Mouse (Mus musculus): ENCODE data around the gene Cd151. TPM values are rescaled to one million over a fixed set of nuclear protein-coding genes. Genes with fewer than 3 reads are reported as not detected.
A peak's percentile ranks its signal among the peaks of the same experiment; 100 is the strongest.

The Cd151 gene
- polyA plus RNA-seq, 1 experiment from 2014 or later: 57.9 TPM

DNA sequence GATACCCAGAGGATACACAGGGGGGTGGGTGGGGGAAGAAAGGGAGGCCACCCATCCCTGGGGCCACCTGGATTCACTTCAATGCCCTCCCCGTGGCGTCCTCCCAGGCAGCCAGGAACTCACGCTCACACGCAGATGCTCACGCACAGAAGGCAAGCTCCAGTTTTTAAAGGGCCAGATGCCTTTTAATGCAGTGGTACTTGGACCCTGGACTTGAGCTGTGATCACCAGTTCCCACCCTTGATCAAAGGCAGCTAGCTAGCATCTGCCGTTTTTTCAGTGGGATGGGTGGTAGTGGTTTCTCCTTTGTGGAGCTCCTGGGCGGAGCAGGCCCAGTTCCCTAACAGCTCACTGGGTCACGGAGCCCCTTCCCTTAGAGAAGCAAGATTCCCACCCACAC, 32.7 kb upstream of the Cd151 start:
- H3K9me3 ChIP-seq (ENCODE audit: control insufficient read depth, low read length): no peaks in the 10 kb centered on the region
- peaks cover 18% of the 10 kb centered on the region for H3K4me1 ChIP-seq (replicated peaks; ENCODE audit: control insufficient read depth, insufficient read depth, low read length)
- no peaks in the 10 kb centered on the region for H3K27me3 ChIP-seq (ENCODE audit: control insufficient read depth, insufficient read depth, low read length)
- 0 out of 2 replicates have a peak, but pooled peaks cover 5% of the 10 kb centered on the region for H3K36me3 ChIP-seq (ENCODE audit: control insufficient read depth, insufficient read depth, low read length)
- peak overlapping the region; percentile 67 for H3K9ac ChIP-seq (ENCODE audit: low read depth, low read length)
- H3K4me2 ChIP-seq (replicated peaks; ENCODE audit: low read depth, low read length): peak overlapping the region; percentile 51
- peak; percentile 70 for DNase-seq (ENCODE audit: low spot score)
- peak overlapping the region; percentile 74 for H3K27ac ChIP-seq (ENCODE audit: low read depth, low read length)
- WGBS: 13% methylated on average over 8 of the region's 8 CpGs
- peak overlapping the region; percentile 47 for H3K4me3 ChIP-seq (ENCODE audit: low read depth, low read length)
- no peak for ATAC-seq (ENCODE audit: low FRiP score)

DNA sequence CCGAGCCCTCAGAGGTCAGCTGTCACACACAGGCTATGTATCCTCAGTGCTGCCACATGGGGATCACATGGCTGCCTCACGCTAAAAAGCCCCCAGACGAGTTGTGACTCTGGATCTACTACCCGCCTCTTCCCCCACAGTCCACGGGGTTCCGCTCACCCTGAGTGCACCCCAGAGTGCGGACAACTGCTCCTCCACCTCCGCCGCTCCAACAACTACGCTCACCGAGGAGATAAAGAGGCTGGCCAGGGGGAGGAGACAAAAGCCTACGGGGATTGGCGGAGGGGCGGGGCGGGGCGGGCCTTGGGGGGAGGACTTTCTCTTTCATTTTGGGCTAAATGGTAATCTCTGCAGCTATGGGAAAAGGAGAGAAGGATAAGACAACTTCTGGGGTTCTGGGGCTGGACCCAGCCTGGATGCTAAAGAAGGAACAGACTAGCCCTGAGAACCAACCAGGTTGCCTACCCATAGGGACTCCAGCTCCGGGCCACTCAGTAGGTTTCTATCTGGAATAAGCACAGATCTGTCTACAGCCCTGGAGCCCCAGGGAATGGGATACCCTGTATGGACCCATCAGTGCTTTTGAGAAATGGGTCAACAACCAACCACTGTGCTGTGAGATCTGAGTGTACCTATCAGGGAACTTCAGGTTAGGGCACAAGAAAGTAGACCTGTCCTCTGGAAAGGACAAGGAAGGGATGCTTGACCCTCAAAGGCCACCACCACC, 31.9 kb upstream of the Cd151 start:
- ATAC-seq (ENCODE audit: low FRiP score) (peak; percentile 22; the same call in 1 of the 2 replicates), DNase-seq (ENCODE audit: low spot score) (peak; percentile 56)
- Histone ChIP-seq H3K36me3 (ENCODE audit: control insufficient read depth, insufficient read depth, low read length) (0 out of 2 replicates have a peak, but pooled peaks cover 5% of the 10 kb centered on the region), H3K9me3 (ENCODE audit: control insufficient read depth, low read length) (no peaks in the 10 kb centered on the region), H3K9ac (ENCODE audit: low read depth, low read length) (peak overlapping the region; percentile 67), H3K4me2 (replicated peaks; ENCODE audit: low read depth, low read length) (peak overlapping the region; percentile 51), H3K4me1 (replicated peaks; ENCODE audit: control insufficient read depth, insufficient read depth, low read length) (peaks cover 18% of the 10 kb centered on the region), H3K27ac (ENCODE audit: low read depth, low read length) (peak overlapping the region; percentile 74), H3K27me3 (ENCODE audit: control insufficient read depth, insufficient read depth, low read length) (no peaks in the 10 kb centered on the region), H3K4me3 (ENCODE audit: low read depth, low read length) (peak overlapping the region; percentile 47)
- WGBS: 6% methylated on average over 16 of the region's 17 CpGs

DNA sequence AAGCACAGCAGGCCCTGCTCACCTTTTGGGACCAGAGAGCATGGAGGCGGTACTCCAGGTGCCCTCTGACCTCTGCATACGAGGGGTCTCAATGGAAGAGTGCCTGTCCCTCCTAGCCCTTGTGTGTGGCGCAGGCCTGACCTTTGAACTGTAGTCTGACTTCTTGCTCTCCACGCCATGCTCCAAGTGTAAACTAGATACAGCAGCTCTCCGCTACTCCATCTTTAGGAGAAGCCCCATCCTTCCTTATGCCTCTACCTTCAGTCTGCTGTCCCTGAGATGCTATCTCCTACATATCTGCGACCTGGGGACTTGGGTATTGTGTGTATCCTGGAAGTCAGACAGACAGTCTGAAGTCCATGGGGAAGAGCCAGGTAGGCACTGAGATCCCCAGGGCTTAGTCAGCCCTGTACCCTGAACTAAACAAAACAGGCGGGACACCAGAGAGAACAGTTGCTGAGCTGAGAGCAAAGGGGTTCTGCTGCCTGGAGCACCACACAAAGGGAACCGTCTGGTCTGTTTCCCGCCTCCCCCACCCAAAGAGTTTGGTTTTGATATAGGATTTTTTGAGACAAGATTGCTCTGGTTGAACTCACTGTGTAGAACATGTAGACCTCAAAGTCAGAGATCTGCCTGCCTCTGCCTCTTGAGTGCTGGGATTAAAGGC, 31.2 kb upstream of the Cd151 start:
- H3K4me2 ChIP-seq (replicated peaks; ENCODE audit: low read depth, low read length): peak overlapping the region; percentile 18; the same call in 1 of the 2 replicates
- no peaks in the 10 kb centered on the region for H3K9me3 ChIP-seq (ENCODE audit: control insufficient read depth, low read length)
- H3K9ac ChIP-seq (ENCODE audit: low read depth, low read length): no peak overlapping the region
- WGBS: 68% methylated on average over 9 of the region's 9 CpGs
- ATAC-seq (ENCODE audit: low FRiP score) (no peak), DNase-seq (ENCODE audit: low spot score) (no peak)
- H3K4me1 ChIP-seq (replicated peaks; ENCODE audit: control insufficient read depth, insufficient read depth, low read length): peaks cover 18% of the 10 kb centered on the region
- no peak overlapping the region for H3K4me3 ChIP-seq (ENCODE audit: low read depth, low read length)
- no peaks in the 10 kb centered on the region for H3K27me3 ChIP-seq (ENCODE audit: control insufficient read depth, insufficient read depth, low read length)
- 0 out of 2 replicates have a peak, but pooled peaks cover 5% of the 10 kb centered on the region for H3K36me3 ChIP-seq (ENCODE audit: control insufficient read depth, insufficient read depth, low read length)
- H3K27ac ChIP-seq (ENCODE audit: low read depth, low read length): 0 out of 2 replicates have a peak overlapping the region, but pooled peaks have one; percentile 74

DNA sequence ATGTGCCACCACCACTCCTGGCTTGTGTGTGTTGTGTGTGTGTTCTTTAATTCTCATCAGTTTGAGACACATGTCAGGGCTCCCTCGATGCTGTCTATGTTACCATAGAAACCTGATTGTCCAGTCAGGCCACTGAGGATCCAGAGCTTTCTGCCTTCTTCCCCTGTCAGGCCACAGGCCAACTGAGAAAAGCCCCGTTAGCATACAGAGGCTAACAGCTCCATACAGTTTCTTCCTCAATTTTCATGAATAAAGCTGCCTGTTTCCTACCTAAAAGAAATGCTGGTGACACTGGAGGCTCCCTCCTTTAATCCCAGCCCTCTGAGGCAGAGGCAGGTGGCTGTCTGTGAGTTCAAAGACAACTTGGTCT, 30.7 kb upstream of the Cd151 start:
- no peaks in the 10 kb centered on the region for H3K27me3 ChIP-seq (ENCODE audit: control insufficient read depth, insufficient read depth, low read length)
- 61% methylated on average over 2 of the region's 2 CpGs for WGBS
- 0 out of 2 replicates have a peak, but pooled peaks cover 3% of the 10 kb centered on the region for H3K36me3 ChIP-seq (ENCODE audit: control insufficient read depth, insufficient read depth, low read length)
- peak overlapping the region; percentile 85; the same call in 1 of the 2 replicates for H3K9ac ChIP-seq (ENCODE audit: low read depth, low read length)
- DNase-seq (ENCODE audit: low spot score) (no peak), ATAC-seq (ENCODE audit: low FRiP score) (no peak)
- H3K4me2 ChIP-seq (replicated peaks; ENCODE audit: low read depth, low read length): peak overlapping the region; percentile 92
- peak overlapping the region; percentile 53 for H3K4me3 ChIP-seq (ENCODE audit: low read depth, low read length)
- peak overlapping the region; percentile 14 for H3K27ac ChIP-seq (ENCODE audit: low read depth, low read length)
- H3K4me1 ChIP-seq (replicated peaks; ENCODE audit: control insufficient read depth, insufficient read depth, low read length): peaks cover 18% of the 10 kb centered on the region
- H3K9me3 ChIP-seq (ENCODE audit: control insufficient read depth, low read length): no peaks in the 10 kb centered on the region

DNA sequence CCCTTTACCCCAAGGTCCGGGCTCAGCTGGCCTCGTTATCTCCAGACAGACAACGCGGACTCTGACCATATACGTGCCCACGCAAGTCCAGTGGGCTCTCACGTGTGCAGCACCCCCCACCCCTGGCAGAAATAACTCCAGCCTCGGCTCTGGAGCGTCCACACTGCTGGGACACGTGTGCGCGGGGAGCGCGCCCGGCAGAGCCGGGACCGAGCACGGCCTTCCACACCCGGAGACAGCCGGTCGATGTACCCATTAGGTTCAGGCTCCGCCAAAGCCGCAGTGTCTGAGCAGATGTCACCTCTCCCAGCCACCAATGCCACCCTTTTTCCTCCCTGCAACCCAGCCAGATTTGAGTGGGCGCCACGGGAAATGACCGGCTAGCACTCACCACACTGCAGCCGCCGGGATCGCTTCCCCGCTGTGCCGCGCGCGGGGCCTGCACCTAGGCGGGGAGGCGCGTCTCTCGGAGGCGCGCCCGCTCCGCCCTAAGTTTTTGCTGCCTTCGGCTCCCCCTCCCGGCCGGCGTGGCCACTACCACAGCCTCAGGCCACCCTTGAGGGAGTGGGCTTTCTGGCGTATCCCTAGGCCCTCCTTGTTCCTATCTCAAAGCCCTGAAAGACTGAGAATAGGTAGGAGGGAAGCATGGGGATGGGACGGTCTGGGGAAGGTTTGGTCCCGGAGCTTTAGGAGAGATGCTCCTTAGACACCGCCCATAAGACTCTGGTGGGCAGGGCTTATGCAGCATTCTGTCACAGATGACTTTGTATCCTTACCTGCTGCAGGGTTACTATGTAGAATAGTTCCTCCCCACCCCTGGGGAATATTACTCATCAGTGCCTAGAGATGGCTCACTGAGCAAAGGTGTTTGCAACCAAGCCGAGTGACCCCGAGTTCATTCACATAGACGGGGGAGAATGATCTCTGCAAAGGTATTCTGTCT, 29.7 kb upstream of the Cd151 start, which contains the start of gene Slc25a22:
Gene Slc25a22 (minus strand): TSS at position 715 of the 943 bp plus-strand sequence.
- peak; percentile 90 for DNase-seq (ENCODE audit: low spot score)
- peak within 1 kb of the TSS; percentile 53 for H3K4me3 ChIP-seq (ENCODE audit: low read depth, low read length)
- H3K27ac ChIP-seq (ENCODE audit: low read depth, low read length): peak within 1 kb of the TSS; percentile 14
- H3K9me3 ChIP-seq (ENCODE audit: control insufficient read depth, low read length): no peaks in the 10 kb centered on the region
- ATAC-seq (ENCODE audit: low FRiP score): peak; percentile 77
- peak within 1 kb of the TSS; percentile 92 for H3K4me2 ChIP-seq (replicated peaks; ENCODE audit: low read depth, low read length)
- 0 out of 2 replicates have a peak, but pooled peaks cover 2% of the 10 kb centered on the region for H3K36me3 ChIP-seq (ENCODE audit: control insufficient read depth, insufficient read depth, low read length)
- peaks cover 18% of the 10 kb centered on the region for H3K4me1 ChIP-seq (replicated peaks; ENCODE audit: control insufficient read depth, insufficient read depth, low read length)
- H3K27me3 ChIP-seq (ENCODE audit: control insufficient read depth, insufficient read depth, low read length): no peaks in the 10 kb centered on the region
- 5% methylated on average over 53 of the region's 53 CpGs for WGBS
- peak within 1 kb of the TSS; percentile 85 for H3K9ac ChIP-seq (ENCODE audit: low read depth, low read length)

DNA sequence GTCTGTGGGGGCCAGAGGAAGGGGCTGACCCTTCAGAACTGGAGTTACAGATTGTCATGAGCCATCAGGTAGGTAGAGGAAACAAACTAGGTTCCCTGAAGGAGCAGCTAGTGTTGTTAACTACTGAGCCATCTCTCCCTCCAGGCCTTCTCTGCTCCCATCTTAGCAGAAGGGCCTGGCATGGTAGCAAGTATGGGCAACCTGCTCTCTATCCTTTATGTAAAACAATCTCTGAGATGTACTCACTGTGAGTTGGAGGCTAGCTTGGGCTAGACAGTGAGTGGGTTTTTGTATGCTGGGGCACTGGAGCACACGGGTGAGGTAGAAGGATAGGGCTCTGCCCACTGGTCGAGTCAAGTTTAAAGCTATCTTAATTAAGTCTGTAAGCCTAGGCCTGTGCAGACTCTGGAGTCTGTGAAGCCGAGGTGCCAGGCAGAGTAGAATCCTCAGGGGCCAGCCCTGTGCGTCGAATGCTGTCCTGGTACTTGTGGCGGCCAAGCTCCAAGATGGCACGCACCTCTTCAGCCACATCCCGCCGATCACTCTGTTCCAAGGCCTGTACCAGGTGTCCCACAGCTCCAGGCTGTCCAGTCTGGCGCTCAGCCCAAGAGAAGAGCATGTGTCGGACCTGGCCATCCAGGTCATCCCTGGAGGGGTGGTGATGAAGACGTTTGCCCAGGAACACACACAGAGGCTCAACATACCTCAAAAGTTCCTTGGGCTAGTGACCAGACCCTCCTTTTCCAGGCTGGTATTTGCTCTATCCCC, 28.8 kb upstream of the Cd151 start:
- H3K27ac ChIP-seq (ENCODE audit: low read depth, low read length): no peak overlapping the region
- peaks cover 23% of the 10 kb centered on the region for H3K4me1 ChIP-seq (replicated peaks; ENCODE audit: control insufficient read depth, insufficient read depth, low read length)
- no peak overlapping the region for H3K4me3 ChIP-seq (ENCODE audit: low read depth, low read length)
- no peaks in the 10 kb centered on the region for H3K27me3 ChIP-seq (ENCODE audit: control insufficient read depth, insufficient read depth, low read length)
- no peak overlapping the region for H3K9ac ChIP-seq (ENCODE audit: low read depth, low read length)
- ATAC-seq (ENCODE audit: low FRiP score) (no peak), DNase-seq (ENCODE audit: low spot score) (no peak)
- no peaks in the 10 kb centered on the region for H3K36me3 ChIP-seq (ENCODE audit: control insufficient read depth, insufficient read depth, low read length)
- no peak overlapping the region for H3K4me2 ChIP-seq (replicated peaks; ENCODE audit: low read depth, low read length)
- no peaks in the 10 kb centered on the region for H3K9me3 ChIP-seq (ENCODE audit: control insufficient read depth, low read length)
- WGBS: 91% methylated on average over 12 of the region's 12 CpGs

DNA sequence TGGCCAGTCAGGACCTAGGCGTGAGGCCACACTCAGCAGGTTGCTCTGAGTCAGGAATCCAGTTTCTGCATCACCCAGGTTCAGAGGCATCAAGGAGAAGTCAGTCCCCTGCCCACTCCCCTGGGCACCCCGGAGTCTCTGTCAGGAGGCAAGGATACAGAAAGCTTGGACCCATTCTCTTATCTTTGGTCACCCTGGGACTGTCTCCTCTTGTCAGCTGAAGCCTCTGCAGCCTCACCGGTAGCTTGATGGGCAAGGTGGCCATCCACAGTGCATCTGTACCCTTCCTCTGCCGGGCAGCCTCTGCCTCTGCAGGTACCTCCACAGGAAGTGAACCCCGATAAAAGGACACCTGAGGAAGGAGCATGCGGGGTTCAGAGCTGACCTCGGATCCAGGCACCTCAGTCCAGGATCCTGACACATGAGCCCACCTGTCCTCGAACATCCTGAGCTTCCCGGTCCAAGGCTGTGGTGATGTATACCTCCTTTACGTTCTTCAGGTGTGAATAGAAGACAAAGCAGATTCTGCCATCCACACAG, 28.0 kb upstream of the Cd151 start:
- H3K4me3 ChIP-seq (ENCODE audit: low read depth, low read length): no peak overlapping the region
- H3K27ac ChIP-seq (ENCODE audit: low read depth, low read length): no peak overlapping the region
- no peak overlapping the region for H3K4me2 ChIP-seq (replicated peaks; ENCODE audit: low read depth, low read length)
- peaks cover 20% of the 10 kb centered on the region for H3K4me1 ChIP-seq (replicated peaks; ENCODE audit: control insufficient read depth, insufficient read depth, low read length)
- 96% methylated on average over 10 of the region's 10 CpGs for WGBS
- DNase-seq (ENCODE audit: low spot score) (no peak), ATAC-seq (ENCODE audit: low FRiP score) (no peak)
- H3K36me3 ChIP-seq (ENCODE audit: control insufficient read depth, insufficient read depth, low read length): no peaks in the 10 kb centered on the region
- H3K9me3 ChIP-seq (ENCODE audit: control insufficient read depth, low read length): no peaks in the 10 kb centered on the region
- no peaks in the 10 kb centered on the region for H3K27me3 ChIP-seq (ENCODE audit: control insufficient read depth, insufficient read depth, low read length)
- no peak overlapping the region for H3K9ac ChIP-seq (ENCODE audit: low read depth, low read length)

Data from hindbrain, embryonic 11.5 days (tissue).